Mouse (Mus musculus) hindbrain, postnatal 0 days (tissue): ENCODE measurements around the gene Vim. TPM values are rescaled to one million over a fixed set of nuclear protein-coding genes. Genes with fewer than 3 reads are reported as not detected.

Experiments used
- ATAC-seq: fragments of 200-750 bp; cut with Nextera tagmentation; 2 replicates; pipeline ENCODE4 v1.8.0; 2017; ENCODE audit warnings: mild to moderate bottlenecking, moderate TSS enrichment, moderate library complexity
- DNase-seq: peaks from one replicate; pipeline ENCODE4 v3.0.0-alpha.2; 2015; ENCODE audit warnings: low spot score
- H3K27ac ChIP-seq: fragments of 300-500 bp; sonication (generic); 2 replicates; pipeline ENCODE4 v1.5.1; 2014; ENCODE audit warnings: mild to moderate bottlenecking
- H3K27me3 ChIP-seq: fragments of 300-500 bp; sonication (generic); 2 replicates; pipeline ENCODE4 v1.6.1; 2014; ENCODE audit warnings: low read length, mixed read lengths; ENCODE audit not compliant: insufficient read depth
- H3K36me3 ChIP-seq: fragments of 300-500 bp; sonication (generic); 2 replicates; pipeline ENCODE4 v1.6.1; 2014; ENCODE audit warnings: low read length, mixed read lengths; ENCODE audit not compliant: insufficient read depth
- H3K4me1 ChIP-seq: fragments of 300-500 bp; sonication (generic); 2 replicates; pipeline ENCODE4 v1.6.1; 2014; ENCODE audit warnings: antibody characterized with exemption, low read length, mixed read lengths; ENCODE audit not compliant: insufficient read depth
- H3K4me2 ChIP-seq: fragments of 300-500 bp; sonication (generic); 2 replicates; pipeline ENCODE4 v1.6.1; 2014; ENCODE audit warnings: low read depth, mild to moderate bottlenecking, low read length, moderate library complexity, mixed read lengths
- H3K4me3 ChIP-seq: fragments of 300-500 bp; sonication (generic); 2 replicates; pipeline ENCODE4 v1.5.1; 2014; ENCODE audit warnings: low read length
- H3K9ac ChIP-seq: fragments of 300-500 bp; sonication (generic); replicated peaks from 2 replicates; pipeline ENCODE4 v1.6.1; 2014; ENCODE audit warnings: mild to moderate bottlenecking, low read length, moderate library complexity, mixed read lengths
- H3K9me3 ChIP-seq: fragments of 300-500 bp; sonication (generic); 2 replicates; pipeline ENCODE4 v1.6.1; 2016; ENCODE audit warnings: low read length, mixed read lengths
- CTCF ChIP-seq: IDR thresholded peaks from 2 replicates; pipeline ENCODE4 v1.5.1; 2016; ENCODE audit warnings: antibody characterized with exemption, control low read depth, low read depth
- WGBS: fragments of 180-500 bp; shearing (Covaris S2); extraction: QIAGEN DNeasy Blood & Tissue Kit; methylation state at CpG from one replicate; pipeline ENCODE4 v1.1.7; 2014; 5-methylcytosine and 5-hydroxymethylcytosine counted together
- polyA plus RNA-seq: library from polyadenylated mRNA; unstranded; fragments of >200 nt; fragmentation: Nextera tagmentation; extraction: Ambion mirVana; gene quantifications from 2 replicates; pipeline ENCODE4 v1.2.1, GENCODE M21; 2015
- total RNA-seq: library from RNA; depleted of rRNA; stranded (reverse); fragments of >200 nt; gene quantifications from 2 replicates; pipeline ENCODE4 v1.2.3, GENCODE M21; 2014

Gene Vim
- total and polyA plus RNA-seq, 2 experiments from 2014 or later, result 417 to 965 TPM

DNA sequence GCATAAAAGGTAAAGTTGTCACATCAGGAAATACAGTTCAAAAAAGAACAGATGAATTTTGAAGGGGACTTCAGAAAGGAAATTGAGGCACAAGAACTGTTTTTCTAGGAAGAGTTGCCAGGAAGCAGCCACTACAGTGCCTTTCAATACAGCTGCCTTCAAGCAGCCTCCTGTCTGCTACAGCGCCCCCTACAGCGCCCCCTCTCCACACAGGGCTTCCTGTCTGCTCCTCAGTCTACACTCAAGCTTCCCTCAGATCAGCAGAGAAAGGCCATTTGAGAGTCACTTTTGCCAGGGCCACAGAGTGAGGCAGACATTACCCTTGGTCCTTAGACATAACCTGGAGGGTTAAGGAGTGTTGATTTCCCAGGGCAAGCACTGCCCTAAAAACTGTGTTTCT, 36.0 kb upstream of the Vim start:
- Histone ChIP-seq H3K36me3 (no peaks in the 10 kb centered on the region), H3K9me3 (no peaks in the 10 kb centered on the region), H3K27ac (no peak overlapping the region), H3K9ac (no peak overlapping the region), H3K4me2 (no peak overlapping the region), H3K27me3 (no peaks in the 10 kb centered on the region), H3K4me3 (no peak overlapping the region), H3K4me1 (no peaks in the 10 kb centered on the region)
- TF ChIP-seq CTCF, result peak; percentile 35; the same call in 1 of the 2 replicates
- 5% methylated on average over 2 of the region's 2 CpGs for WGBS
- ATAC-seq (no peak), DNase-seq (no peak)

DNA sequence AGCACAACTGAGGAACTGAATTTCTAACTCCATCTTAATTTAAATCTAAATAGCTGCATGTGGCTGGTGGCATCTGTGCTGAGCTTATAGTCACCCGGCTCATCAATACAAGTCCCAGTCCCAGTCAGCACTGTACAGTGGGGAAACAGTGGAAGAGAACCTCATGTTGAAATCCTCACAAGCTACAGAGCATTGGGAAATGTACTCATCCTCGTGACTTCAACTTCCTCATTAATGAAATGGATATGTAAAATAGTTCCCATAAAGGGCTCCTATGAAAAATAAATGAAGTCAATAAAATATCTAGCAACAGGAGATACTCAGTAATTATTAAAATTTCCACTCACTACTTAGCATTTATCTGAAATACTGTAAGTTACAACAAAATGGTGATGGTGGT, 35.5 kb upstream of the Vim start:
- Histone ChIP-seq H3K9me3 (no peaks in the 10 kb centered on the region), H3K9ac (no peak overlapping the region), H3K4me1 (no peaks in the 10 kb centered on the region), H3K4me3 (no peak overlapping the region), H3K36me3 (no peaks in the 10 kb centered on the region), H3K27me3 (no peaks in the 10 kb centered on the region), H3K27ac (no peak overlapping the region), H3K4me2 (no peak overlapping the region)
- DNase-seq (no peak), ATAC-seq (no peak)
- WGBS, result 66% methylated on average over 2 of the region's 2 CpGs
- TF ChIP-seq CTCF, result no peak

DNA sequence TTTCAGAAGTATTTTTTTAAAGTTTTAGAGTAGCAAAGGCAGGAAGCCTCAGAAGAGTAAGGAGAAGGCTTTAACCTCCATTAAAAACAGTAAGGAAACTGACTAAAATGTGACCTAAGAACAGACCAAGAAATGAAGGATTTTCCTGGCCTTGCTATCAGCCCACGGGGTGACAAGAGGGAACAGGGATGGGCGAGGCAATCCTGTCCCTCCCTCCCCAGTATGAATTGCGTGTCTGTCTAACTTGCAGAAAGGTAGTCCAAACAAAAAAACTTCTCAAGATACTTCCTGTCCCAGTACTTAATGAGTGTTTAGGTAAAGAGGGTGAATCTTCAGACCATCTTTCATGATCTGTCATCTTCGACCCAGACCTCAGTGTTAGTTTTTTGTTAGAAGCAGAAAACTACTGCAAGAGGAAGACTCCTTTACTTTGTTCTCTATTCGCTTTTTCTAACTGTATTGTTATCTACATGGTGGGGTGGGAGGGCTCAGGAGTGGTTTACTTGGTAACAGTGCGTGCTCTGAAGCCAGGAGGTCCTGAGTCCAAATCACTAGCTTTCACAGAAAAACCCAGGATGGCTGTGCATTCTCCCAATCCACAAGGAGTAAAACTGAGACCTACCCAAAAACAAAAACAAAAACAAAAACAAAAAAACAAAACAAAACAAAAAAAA, 34.9 kb upstream of the Vim start:
- Histone ChIP-seq H3K9ac (no peak overlapping the region), H3K4me2 (no peak overlapping the region), H3K9me3 (no peaks in the 10 kb centered on the region), H3K4me1 (no peaks in the 10 kb centered on the region), H3K36me3 (no peaks in the 10 kb centered on the region), H3K27ac (no peak overlapping the region), H3K27me3 (no peaks in the 10 kb centered on the region), H3K4me3 (no peak overlapping the region)
- DNase-seq (no peak), ATAC-seq (no peak)
- 82% methylated on average over 6 of the region's 6 CpGs for WGBS
- no peak for TF ChIP-seq CTCF

DNA sequence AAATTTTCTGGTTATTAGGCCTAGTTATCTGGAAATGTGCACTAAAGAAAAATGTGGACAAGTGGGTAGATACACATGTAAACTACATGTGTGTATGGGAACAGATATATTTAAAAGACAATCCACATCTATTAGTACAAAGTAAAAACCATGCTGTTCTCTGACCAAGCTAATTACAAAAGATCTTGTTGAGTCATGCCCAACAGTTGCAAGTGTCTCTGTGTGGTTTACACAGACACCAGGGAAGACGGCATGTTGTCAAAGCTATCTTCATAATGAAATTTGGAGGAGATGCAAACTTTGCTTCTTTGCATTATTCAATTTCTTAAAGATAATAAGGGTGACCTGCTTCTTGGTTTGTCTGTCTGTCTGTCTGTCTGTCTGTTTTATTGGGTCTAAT, 33.9 kb upstream of the Vim start:
- DNase-seq, result no peak
- no peak overlapping the region for H3K27ac ChIP-seq
- H3K36me3 ChIP-seq, result no peaks in the 10 kb centered on the region
- H3K9me3 ChIP-seq, result no peaks in the 10 kb centered on the region
- no peak overlapping the region for H3K4me3 ChIP-seq
- no peak overlapping the region for H3K9ac ChIP-seq
- H3K4me1 ChIP-seq, result no peaks in the 10 kb centered on the region
- no peaks in the 10 kb centered on the region for H3K27me3 ChIP-seq
- no peak overlapping the region for H3K4me2 ChIP-seq
- no peak for ATAC-seq
- TF ChIP-seq CTCF, result no peak
- 94% methylated on average over 1 of the region's 1 CpGs for WGBS

DNA sequence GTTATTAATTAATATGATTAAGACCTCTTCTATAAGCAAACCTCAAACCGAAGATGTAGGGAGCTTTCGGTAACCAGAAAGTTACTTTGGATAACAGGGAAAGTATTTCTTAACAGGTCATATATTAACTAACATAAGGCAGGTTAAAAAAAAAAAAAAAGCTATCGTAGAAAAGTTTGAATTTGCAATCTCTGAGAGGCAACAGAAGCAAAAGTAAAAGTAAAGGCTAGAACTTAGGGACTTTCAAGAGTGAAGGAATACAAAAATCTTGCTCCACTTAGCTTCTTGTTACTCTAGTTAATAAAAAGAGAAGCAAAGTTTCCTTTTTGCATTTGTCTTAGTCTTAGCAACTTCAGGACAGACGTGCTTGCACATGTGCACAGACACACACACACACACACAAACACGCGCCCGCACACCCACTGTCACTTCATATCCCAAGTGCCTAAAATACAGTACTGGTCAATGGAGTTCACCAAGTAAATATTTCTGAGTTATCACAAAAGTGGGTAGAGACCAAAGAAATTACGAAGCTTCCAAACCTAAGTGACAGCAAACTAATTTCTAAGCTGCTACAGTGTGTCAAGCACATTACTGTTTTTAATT, 30.1 kb upstream of the Vim start:
- Histone ChIP-seq H3K4me2 (peak overlapping the region; percentile 68), H3K4me1 (no peaks in the 10 kb centered on the region), H3K27ac (peak overlapping the region; percentile 92), H3K27me3 (no peaks in the 10 kb centered on the region), H3K4me3 (peak overlapping the region; percentile 63), H3K9ac (peak overlapping the region; percentile 72), H3K9me3 (no peaks in the 10 kb centered on the region), H3K36me3 (no peaks in the 10 kb centered on the region)
- peak; percentile 27 for DNase-seq
- ATAC-seq, result peak; percentile 6; the same call in 1 of the 2 replicates
- WGBS, result 33% methylated on average over 8 of the region's 8 CpGs
- TF ChIP-seq CTCF, result no peak

DNA sequence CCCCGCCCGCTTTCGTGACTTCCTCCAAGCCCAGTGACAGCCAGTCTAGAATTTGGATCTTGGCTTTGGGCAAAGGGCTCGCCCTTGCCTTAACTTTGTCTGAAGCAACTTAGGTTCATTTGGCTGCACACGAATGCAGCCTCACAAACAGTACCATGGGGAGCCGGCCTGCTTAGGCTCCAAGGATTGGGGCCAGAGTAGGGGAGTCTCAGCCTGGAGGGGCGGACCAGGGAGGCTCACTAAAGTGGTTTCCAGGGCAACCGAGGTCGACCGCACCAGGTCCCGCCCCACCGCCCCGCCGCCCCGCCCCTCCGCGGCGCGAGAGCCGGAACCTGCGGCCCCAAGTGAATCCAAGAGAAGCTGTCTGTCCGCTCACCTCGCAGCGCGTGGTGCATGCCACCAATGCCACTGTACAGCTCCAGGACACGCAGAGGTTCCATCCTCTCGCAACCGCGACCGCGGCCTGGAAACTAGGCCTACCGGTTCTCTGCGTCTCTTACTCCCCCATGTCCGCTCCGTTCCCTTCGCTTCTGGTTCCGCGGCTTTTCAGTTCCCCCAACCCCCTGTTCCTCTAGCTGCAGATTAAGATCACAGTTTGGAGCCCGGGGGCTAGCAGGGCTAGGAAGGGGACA, 29.4 kb upstream of the Vim start, which contains the start of gene Trdmt1:
TSS of gene Trdmt1 (minus strand) at position 476 of the 632 bp plus-strand sequence.
- H3K27me3 ChIP-seq, result no peaks in the 10 kb centered on the region
- H3K4me3 ChIP-seq, result peak within 1 kb of the TSS; percentile 63
- DNase-seq (peak; percentile 91), ATAC-seq (peak; percentile 99)
- peak within 1 kb of the TSS; percentile 72 for H3K9ac ChIP-seq
- H3K9me3 ChIP-seq, result no peaks in the 10 kb centered on the region
- 2% methylated on average over 39 of the region's 39 CpGs for WGBS
- H3K4me1 ChIP-seq, result no peaks in the 10 kb centered on the region
- no peaks in the 10 kb centered on the region for H3K36me3 ChIP-seq
- peak within 1 kb of the TSS; percentile 68 for H3K4me2 ChIP-seq
- TF ChIP-seq CTCF, result no peak
- peak within 1 kb of the TSS; percentile 92 for H3K27ac ChIP-seq

DNA sequence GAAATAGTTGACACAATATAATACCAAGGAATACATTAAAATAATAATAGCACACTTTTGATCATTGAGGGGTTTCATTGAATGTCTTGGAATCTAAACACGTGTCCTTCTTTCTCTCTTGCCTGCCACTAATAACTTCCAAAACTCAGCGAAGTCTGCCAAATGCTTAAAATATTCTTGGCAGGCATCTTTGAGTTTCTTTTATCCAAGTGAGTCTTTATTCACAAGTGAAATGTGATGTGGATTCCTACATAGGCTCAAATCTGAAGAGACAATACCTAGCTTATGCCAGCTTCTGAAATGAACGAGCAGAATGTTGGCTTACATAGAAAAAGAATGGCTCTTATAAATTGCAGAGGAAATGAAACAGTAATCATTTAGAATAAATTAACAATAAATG, 25.0 kb upstream of the Vim start:
- Histone ChIP-seq H3K36me3 (no peaks in the 10 kb centered on the region), H3K27ac (no peak overlapping the region), H3K9me3 (no peaks in the 10 kb centered on the region), H3K4me2 (no peak overlapping the region), H3K4me3 (no peak overlapping the region), H3K27me3 (no peaks in the 10 kb centered on the region), H3K9ac (no peak overlapping the region), H3K4me1 (no peaks in the 10 kb centered on the region)
- no peak for DNase-seq
- ATAC-seq, result no peak
- no peak for TF ChIP-seq CTCF
- WGBS, result 46% methylated on average over 3 of the region's 3 CpGs
